Mouse (Mus musculus) limb, embryonic 13.5 days (tissue): ENCODE measurements around the gene Slc29a3. TPM values are rescaled to one million over a fixed set of nuclear protein-coding genes. Genes with fewer than 3 reads are reported as not detected.
"Not testable (repeated sequence)": the region's sequence is repeated elsewhere in the genome, so short reads cannot be mapped to it uniquely, and the experiment has no call there.

Source experiments
- ATAC-seq: fragments of 200-750 bp; cut with Nextera tagmentation; 2 replicates; pipeline ENCODE4 v1.8.0; 2017; ENCODE audit warnings: low read depth, moderate number of reproducible peaks, moderate TSS enrichment; ENCODE audit not compliant: low FRiP score
- H3K27ac ChIP-seq: fragments of 300-500 bp; sonication (generic); 2 replicates; pipeline ENCODE4 v1.5.1; 2015; ENCODE audit warnings: inconsistent platforms, mild to moderate bottlenecking, moderate library complexity
- H3K27me3 ChIP-seq: fragments of 300-500 bp; sonication (generic); 2 replicates; pipeline ENCODE4 v1.6.1; 2015; ENCODE audit warnings: mild to moderate bottlenecking, inconsistent platforms
- H3K36me3 ChIP-seq: fragments of 300-500 bp; sonication (generic); 2 replicates; pipeline ENCODE4 v1.6.1; 2015; ENCODE audit warnings: inconsistent platforms, mild to moderate bottlenecking, moderate library complexity
- H3K4me1 ChIP-seq: fragments of 300-500 bp; sonication (generic); 2 replicates; pipeline ENCODE4 v1.6.1; 2015; ENCODE audit warnings: inconsistent platforms
- H3K4me2 ChIP-seq: fragments of 300-500 bp; sonication (generic); replicated peaks from 2 replicates; pipeline ENCODE4 v1.6.1; 2015; ENCODE audit warnings: inconsistent platforms, mild to moderate bottlenecking, moderate library complexity
- H3K4me3 ChIP-seq: fragments of 300-500 bp; sonication (generic); 2 replicates; pipeline ENCODE4 v1.5.1; 2015; ENCODE audit warnings: moderate library complexity, mild to moderate bottlenecking, inconsistent platforms
- H3K9ac ChIP-seq: fragments of 300-500 bp; sonication (generic); 2 replicates; pipeline ENCODE4 v1.6.1; 2015; ENCODE audit warnings: mild to moderate bottlenecking, inconsistent platforms
- H3K9me3 ChIP-seq: fragments of 300-500 bp; sonication (generic); 2 replicates; pipeline ENCODE4 v1.6.1; 2016; ENCODE audit warnings: inconsistent platforms
- WGBS: fragments of 180-500 bp; shearing (Covaris S2); methylation state at CpG from one replicate; pipeline ENCODE4 v1.1.7; 2015; 5-methylcytosine and 5-hydroxymethylcytosine counted together
- polyA plus RNA-seq: library from polyadenylated mRNA; unstranded; fragments of >200 nt; fragmentation: Nextera tagmentation; extraction: Ambion mirVana; gene quantifications from 2 replicates; pipeline ENCODE4 v1.2.1, GENCODE M21; 2015

Slc29a3 gene
- polyA plus RNA-seq, 1 experiment from 2014 or later: 13.7 TPM

DNA sequence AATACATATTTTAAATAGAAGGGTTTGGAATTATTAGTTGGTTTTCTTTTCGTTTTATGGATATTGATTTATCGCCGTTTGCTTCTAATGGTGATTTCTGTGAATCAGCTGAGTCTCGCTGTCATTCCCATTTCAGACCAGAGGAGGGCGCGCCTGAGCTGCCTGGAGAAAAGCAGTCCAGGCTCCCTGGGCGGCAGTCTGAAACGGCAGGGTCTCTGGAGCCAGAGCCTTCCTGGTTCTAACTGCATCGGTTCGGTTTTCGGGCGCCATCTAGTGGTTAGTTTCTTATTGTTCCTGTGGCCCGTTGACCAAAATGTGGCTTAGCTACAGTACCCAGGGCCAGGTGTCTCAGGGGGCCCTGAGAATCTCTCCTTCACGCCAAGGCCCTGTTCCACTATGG lies 7.8 kb upstream of the Slc29a3 start:
- H3K27me3 ChIP-seq: no peaks in the 10 kb centered on the region
- no peak overlapping the region for H3K4me3 ChIP-seq
- H3K9me3 ChIP-seq: no peaks in the 10 kb centered on the region
- no peak overlapping the region for H3K27ac ChIP-seq
- H3K4me1 ChIP-seq: no peaks in the 10 kb centered on the region
- H3K9ac ChIP-seq: no peak overlapping the region
- H3K36me3 ChIP-seq: peaks cover 12% of the 10 kb centered on the region
- ATAC-seq: peak; percentile 78
- H3K4me2 ChIP-seq: no peak overlapping the region
- 5% methylated on average over 14 of the region's 14 CpGs for WGBS

DNA sequence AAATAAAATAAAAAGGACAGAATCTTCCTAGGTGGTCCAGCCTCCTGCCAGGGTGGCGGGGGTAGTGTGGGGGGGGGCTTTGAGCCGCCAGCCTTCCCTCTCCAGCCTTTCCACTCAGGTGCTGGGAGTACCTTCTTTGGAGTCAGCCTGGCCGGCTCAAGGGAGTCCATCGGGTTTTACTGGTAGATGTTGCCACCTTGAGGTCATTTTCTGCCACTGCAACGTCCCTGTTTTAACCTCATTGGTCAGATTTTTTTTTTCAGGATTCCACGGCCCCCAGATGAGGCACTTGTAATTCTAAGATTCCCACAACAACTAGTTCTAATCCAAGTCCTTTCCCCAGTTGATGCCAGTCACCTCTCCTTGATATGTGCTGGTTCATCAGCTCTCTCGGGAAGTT lies 4.4 kb upstream of the Slc29a3 start:
- peaks cover 9% of the 10 kb centered on the region for H3K4me1 ChIP-seq
- no peaks in the 10 kb centered on the region for H3K36me3 ChIP-seq
- H3K9ac ChIP-seq: no peak overlapping the region
- H3K27me3 ChIP-seq: no peaks in the 10 kb centered on the region
- no peak for ATAC-seq
- H3K4me3 ChIP-seq: no peak overlapping the region
- no peak overlapping the region for H3K27ac ChIP-seq
- H3K9me3 ChIP-seq: no peaks in the 10 kb centered on the region
- H3K4me2 ChIP-seq: no peak overlapping the region
- 7% methylated on average over 7 of the region's 7 CpGs for WGBS

DNA sequence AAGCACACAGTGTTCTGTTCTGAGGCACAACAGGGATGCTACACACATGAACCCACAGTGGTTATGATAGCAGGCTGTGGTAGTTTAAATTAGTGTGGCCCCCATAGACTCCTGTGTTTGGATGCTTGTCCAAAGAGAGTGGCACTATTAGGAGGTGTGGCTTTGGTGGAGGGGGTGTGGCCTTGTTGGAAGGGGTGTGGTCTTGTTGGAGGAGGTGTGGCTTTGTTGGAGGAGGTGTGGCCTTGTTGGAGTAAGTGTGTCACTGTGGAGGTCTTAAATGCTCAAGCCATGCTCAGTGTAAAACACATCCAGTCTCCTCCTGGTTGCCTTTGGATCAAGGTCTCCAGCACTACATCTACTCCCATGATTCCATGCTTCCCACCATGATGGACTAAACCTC lies 3.6 kb upstream of the Slc29a3 start:
- H3K9ac ChIP-seq: no peak overlapping the region
- H3K27me3 ChIP-seq: no peaks in the 10 kb centered on the region
- no peak for ATAC-seq
- peaks cover 17% of the 10 kb centered on the region for H3K4me1 ChIP-seq
- no peak overlapping the region for H3K4me3 ChIP-seq
- H3K4me2 ChIP-seq: no peak overlapping the region
- no peaks in the 10 kb centered on the region for H3K36me3 ChIP-seq
- H3K27ac ChIP-seq: no peak overlapping the region
- H3K9me3 ChIP-seq: no peaks in the 10 kb centered on the region

DNA sequence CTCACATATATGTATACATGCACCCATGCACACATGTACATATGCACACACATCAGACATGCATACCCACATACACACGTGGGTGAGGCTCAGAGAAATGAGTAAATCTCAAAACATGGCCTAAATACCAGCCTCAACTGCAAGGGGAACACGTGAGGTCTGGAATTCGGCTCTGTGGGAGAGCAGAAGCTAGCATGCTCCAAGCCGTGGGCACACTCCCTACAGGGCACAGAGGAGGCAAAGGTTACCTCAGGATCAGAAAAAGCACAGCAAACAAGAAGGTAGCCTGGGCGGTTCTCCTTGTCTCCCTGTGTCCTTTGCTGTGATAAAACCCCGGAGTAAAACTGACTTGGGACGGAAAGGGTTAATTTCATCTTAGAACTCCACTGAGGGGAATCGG lies 1.3 kb upstream of the Slc29a3 start:
- 72% methylated on average over 8 of the region's 8 CpGs for WGBS
- peaks cover 17% of the 10 kb centered on the region for H3K4me1 ChIP-seq
- peaks cover 10% of the 10 kb centered on the region for H3K36me3 ChIP-seq
- no peak overlapping the region for H3K4me3 ChIP-seq
- H3K27me3 ChIP-seq: no peaks in the 10 kb centered on the region
- no peak for ATAC-seq
- H3K4me2 ChIP-seq: no peak overlapping the region
- no peak overlapping the region for H3K27ac ChIP-seq
- no peak overlapping the region for H3K9ac ChIP-seq
- no peaks in the 10 kb centered on the region for H3K9me3 ChIP-seq

DNA sequence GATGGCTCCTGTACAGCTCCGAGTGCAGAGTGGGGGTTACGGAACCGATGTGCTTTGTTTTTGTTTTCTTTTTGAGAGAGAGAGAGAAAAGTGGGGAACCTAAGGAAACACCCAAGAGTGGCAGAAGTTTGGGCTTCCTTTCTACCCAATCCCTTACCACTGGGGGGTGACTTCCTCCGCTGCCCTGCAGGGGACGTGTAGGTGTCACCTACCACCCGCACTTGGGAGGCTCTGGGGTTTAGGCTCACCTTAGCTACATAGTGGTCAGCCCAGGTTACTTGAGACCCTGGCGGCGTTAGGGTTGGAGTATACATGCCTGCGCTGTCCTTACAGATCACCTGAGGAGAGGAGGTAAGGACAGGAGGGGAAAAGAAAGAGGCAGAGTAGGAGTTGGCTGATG lies 667 bp upstream of the Slc29a3 start:
- Histone ChIP-seq H3K4me3 (no peak overlapping the region), H3K4me1 (peaks cover 17% of the 10 kb centered on the region), H3K27ac (peak overlapping the region; percentile 53; the same call in 1 of the 2 replicates), H3K27me3 (no peaks in the 10 kb centered on the region), H3K4me2 (peak overlapping the region; percentile 79), H3K9me3 (no peaks in the 10 kb centered on the region), H3K9ac (peak overlapping the region; percentile 50; the same call in 1 of the 2 replicates), H3K36me3 (peaks cover 13% of the 10 kb centered on the region)
- WGBS: 74% methylated on average over 9 of the region's 9 CpGs
- ATAC-seq: no peak

DNA sequence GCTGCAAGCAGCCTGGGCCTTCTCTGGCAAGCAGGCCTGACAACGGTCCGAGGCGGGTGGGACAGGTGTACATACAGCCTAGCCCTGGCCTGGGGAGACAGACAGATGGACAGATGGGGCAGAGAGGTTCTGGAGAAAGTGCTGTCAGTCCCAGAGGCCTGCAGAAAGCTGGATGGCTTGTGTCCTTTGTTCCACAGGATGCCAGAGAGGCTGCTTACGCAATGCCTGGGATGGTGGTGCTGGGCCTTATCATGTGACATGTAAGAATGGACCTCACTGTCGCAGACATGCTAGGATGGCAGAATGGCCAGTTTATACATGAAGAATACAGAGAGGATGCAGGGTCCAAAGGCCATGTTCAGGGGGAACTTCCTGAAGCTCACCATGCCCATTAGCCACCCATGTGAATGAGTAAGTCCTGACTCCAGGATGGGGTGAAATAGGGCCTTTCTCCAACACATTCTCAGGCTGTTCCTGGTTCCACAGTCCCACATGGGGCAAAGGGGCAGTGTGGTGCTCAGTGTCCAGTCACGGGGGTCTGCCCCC lies 4.9 kb downstream of the Slc29a3 start:
- Histone ChIP-seq H3K27me3 (no peaks in the 10 kb centered on the region), H3K9me3 (no peaks in the 10 kb centered on the region), H3K9ac (peak overlapping the region; percentile 48; the same call in 1 of the 2 replicates), H3K4me2 (no peak overlapping the region), H3K4me3 (no peak overlapping the region), H3K4me1 (peaks cover 26% of the 10 kb centered on the region), H3K27ac (no peak overlapping the region), H3K36me3 (peaks cover 36% of the 10 kb centered on the region)
- WGBS: 59% methylated on average over 6 of the region's 6 CpGs
- ATAC-seq: no peak

DNA sequence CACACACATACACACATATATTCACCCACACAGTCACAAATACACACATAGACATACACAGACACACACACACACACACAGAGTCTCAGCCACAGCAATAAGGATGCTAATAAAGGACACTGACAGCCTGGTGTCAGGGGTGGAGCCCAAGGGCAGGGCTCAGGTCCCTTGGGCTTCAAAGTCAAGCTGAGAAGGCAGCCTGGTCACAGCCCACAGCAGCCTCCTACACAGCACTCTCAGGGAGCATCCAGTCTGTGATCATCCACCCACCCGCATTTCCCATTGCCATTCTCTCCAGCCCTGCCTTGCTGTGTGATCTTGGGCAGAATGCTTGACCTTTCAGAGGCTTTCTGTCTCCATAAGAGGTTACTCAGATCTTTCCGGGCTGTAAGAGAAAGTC lies 6.1 kb downstream of the Slc29a3 start:
- H3K27me3 ChIP-seq: no peaks in the 10 kb centered on the region
- H3K27ac ChIP-seq: no peak overlapping the region
- no peak for ATAC-seq
- no peak overlapping the region for H3K4me2 ChIP-seq
- H3K9me3 ChIP-seq: no peaks in the 10 kb centered on the region
- H3K36me3 ChIP-seq: peaks cover 41% of the 10 kb centered on the region
- WGBS: 69% methylated on average over 2 of the region's 2 CpGs
- H3K4me1 ChIP-seq: peaks cover 17% of the 10 kb centered on the region
- no peak overlapping the region for H3K9ac ChIP-seq
- no peak overlapping the region for H3K4me3 ChIP-seq

DNA sequence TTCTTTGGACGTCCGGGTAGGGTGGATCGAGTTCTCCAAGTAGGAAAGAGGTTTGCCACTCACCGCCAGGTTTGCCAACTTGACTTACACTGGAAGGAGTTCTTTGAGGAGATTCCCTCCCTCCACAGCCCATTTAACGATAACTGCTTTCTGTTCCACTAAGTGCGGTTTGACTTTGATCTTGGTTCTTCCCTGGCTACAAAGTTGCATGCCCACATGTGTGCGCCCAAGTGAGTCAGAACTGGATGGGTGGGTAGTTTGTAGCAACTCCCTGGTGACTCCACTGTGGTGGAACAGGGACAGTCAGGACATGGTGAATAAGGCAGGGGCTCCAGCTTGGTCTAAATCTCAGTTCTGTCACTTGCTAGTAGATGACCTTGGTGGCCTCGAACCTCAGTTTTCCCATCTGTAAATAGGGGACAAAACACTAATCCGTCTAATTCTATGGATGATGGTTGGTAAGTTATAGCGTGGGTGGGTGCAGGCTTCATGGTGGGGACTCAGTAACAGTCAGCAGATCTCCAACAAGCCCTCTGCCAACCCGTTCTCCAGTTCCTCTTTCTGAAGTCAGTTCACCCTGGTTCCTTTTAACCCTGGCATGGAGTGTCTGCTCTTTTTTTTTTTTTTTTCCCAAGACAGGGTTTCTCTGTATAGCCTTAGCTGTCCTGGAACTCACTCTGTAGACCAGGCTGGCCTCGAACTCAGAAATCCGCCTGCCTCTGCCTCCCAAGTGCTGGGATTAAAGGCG lies 7.9 kb downstream of the Slc29a3 start:
- Histone ChIP-seq H3K4me3 (no peak overlapping the region), H3K9me3 (no peaks in the 10 kb centered on the region), H3K27me3 (no peaks in the 10 kb centered on the region), H3K4me2 (no peak overlapping the region), H3K9ac (no peak overlapping the region), H3K4me1 (peaks cover 14% of the 10 kb centered on the region), H3K27ac (no peak overlapping the region), H3K36me3 (peaks cover 35% of the 10 kb centered on the region)
- no peak for ATAC-seq
- 88% methylated on average over 14 of the region's 14 CpGs for WGBS

DNA sequence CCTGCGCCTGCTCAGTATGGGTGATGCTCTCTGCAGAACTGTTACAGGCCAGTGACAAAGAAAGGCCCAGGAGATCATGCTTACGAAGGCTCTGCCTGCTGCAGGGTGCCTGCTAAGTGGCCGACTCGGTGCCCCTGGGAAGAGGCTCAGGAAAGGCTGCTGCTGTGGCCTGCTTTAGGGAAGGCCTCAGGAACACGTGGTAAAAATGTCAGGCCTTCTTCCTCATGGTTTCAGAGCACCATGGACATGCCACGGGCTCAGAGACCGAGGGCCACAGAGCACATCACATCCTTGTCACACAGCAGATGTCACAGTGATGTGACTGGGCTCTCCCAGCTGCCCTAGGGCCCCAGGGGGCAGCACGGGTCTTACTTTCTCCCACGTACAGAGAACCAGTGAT lies 8.9 kb downstream of the Slc29a3 start:
- 62% methylated on average over 9 of the region's 9 CpGs for WGBS
- Histone ChIP-seq H3K9ac (no peak overlapping the region), H3K4me2 (no peak overlapping the region), H3K36me3 (peaks cover 29% of the 10 kb centered on the region), H3K4me1 (peaks cover 14% of the 10 kb centered on the region), H3K9me3 (no peaks in the 10 kb centered on the region), H3K27me3 (no peaks in the 10 kb centered on the region), H3K27ac (no peak overlapping the region), H3K4me3 (no peak overlapping the region)
- ATAC-seq: no peak

DNA sequence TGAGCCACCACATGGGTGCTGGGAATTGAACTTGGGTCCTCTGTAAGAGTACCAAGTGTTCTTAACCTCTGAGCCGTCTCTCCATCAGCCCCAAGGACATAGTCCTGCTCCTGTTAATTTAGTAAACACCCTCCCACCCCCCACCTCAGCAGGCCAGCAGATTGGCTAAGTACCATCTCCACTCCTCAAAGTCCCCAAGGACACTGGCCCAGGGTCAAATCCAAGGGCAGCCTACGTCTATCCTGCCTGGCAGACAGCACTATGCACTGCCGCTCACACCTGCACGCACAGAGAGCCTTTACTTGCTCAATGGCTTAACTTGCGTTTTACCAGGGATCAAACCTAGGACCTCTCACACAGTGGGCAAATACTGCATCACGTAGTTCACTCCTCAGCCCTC lies 9.7 kb downstream of the Slc29a3 start:
- Histone ChIP-seq H3K9me3 (no peaks in the 10 kb centered on the region), H3K27me3 (no peaks in the 10 kb centered on the region), H3K4me1 (peaks cover 13% of the 10 kb centered on the region), H3K4me2 (no peak overlapping the region), H3K9ac (no peak overlapping the region), H3K27ac (no peak overlapping the region), H3K4me3 (no peak overlapping the region), H3K36me3 (peaks cover 25% of the 10 kb centered on the region)
- no peak for ATAC-seq
- WGBS: 86% methylated on average over 6 of the region's 6 CpGs

DNA sequence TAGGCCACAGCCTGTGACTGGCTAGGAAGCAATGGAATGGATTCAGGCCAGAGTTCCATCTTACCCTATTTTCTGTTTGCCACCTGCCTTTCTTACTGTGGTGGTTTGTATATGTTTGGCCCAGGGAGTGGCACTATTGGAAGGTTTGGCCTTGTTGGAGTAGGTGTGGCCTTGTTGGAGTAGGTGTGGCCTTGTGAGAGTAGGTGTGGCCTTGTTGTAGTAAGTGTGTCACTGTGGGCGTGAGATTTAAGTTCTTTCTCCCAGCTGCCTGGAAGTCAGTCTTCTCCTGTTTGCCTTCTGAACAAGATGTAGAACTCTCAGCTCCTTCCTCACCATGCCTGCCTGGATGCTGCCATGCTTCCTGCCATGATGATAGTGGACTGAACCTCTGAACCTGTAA lies 10.3 kb downstream of the Slc29a3 start:
- peaks cover 21% of the 10 kb centered on the region for H3K36me3 ChIP-seq
- H3K4me2 ChIP-seq, H3K9me3 ChIP-seq, H3K4me3 ChIP-seq, H3K9ac ChIP-seq, H3K27ac ChIP-seq, H3K27me3 ChIP-seq, ATAC-seq, H3K4me1 ChIP-seq: not testable (repeated sequence)
- 74% methylated on average over 1 of the region's 1 CpGs for WGBS

DNA sequence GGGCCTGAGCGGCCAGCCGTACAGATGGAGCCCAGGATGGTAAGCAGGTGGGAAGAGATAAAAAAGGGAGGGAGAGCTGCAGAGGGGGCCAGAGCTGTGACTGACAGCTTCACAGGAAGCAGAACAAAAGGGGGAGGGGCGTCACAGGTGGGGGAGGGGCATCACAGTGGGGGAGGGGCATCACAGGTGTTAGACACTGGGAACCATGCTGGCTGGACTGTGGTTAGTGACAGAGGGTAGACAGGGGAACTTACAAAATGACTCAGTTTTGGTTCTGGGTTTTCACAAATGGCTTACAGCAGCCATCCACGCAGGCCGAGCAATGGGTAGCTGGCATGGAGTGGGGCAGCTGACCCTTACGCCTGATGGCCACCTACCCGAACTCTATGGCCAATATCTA lies 11.2 kb downstream of the Slc29a3 start:
- Histone ChIP-seq H3K4me2 (no peak overlapping the region), H3K9me3 (no peaks in the 10 kb centered on the region), H3K27me3 (no peaks in the 10 kb centered on the region), H3K9ac (no peak overlapping the region), H3K4me3 (no peak overlapping the region), H3K27ac (no peak overlapping the region), H3K4me1 (no peaks in the 10 kb centered on the region), H3K36me3 (peaks cover 23% of the 10 kb centered on the region)
- 82% methylated on average over 7 of the region's 7 CpGs for WGBS
- no peak for ATAC-seq
